Mouse (Mus musculus) liver, embryonic 14.5 days (tissue): ENCODE results near the gene Sytl1.

Experiments used
- CTCF ChIP-seq: IDR thresholded peaks from 2 replicates; pipeline ENCODE4 v1.5.1; 2016; ENCODE audit warnings: antibody characterized with exemption, low read depth, control low read depth
- EP300 ChIP-seq: IDR thresholded peaks from 2 replicates; pipeline ENCODE4 v1.6.1; 2016; ENCODE audit warnings: antibody characterized with exemption, low read depth

DNA sequence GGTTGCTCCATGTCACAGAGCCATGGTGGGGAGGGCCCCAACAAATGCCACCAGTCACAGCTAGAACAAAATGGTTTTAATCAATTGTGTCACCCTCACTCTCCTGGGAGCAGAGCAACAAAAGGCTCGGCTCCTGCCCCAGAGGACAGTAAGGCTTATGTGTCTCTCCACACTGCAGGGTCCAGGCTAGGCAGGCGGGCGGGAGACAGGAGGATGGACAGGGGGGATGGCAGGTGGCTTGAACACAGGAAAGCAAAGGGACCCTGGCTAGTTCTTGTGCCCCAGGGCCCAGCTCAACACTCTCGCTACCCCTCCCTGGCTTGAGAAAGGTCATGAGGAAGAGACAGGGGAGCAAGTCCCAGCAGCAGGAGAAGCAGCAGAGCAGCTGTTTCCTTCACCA lies 29.5 kb upstream of the Sytl1 start:
- no peak for TF ChIP-seq CTCF
- no peak for TF ChIP-seq EP300
